Mouse (Mus musculus): ENCODE results near the gene Sfxn4.

DNA sequence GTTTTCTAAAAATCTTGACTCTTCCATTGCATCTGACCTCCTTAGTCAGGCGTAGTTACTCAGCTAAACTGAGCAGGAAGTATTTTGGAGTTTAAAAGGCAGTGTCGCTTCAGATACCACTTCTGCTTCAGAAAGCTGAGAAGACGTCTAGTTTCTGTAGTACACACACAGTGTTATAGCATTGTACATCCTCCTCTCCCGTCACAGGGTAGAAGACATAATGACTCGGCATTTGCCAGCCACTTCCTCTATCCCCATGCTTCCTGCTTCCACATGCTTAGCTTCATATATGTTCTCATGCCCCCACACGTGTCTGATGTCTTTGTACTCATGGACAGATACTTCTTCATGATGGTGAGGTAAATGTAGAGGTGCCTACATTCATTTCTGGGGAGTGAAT lies 42.6 kb downstream of the Sfxn4 start:
- TF ChIP-seq CTCF (IDR thresholded peaks at IDR 0.05; ENCODE audit: borderline replicate concordance, control insufficient read depth, extremely low read depth, insufficient read depth, low read length, poor library complexity) (no peak), POLR2A (IDR thresholded peaks at IDR 0.05; ENCODE audit: control insufficient read depth, extremely low read depth, insufficient read depth, low read length, poor library complexity) (no peak)

Data from thymus, adult 2 months (tissue).